Mouse (Mus musculus): Measurements from ENCODE around the gene Dgki. TPM values are rescaled to one million over a fixed set of nuclear protein-coding genes. Genes with fewer than 3 reads are reported as not detected.

The Dgki gene
- polyA plus RNA-seq, 2 experiments = 0.02 TPM; not detected in 1

DNA sequence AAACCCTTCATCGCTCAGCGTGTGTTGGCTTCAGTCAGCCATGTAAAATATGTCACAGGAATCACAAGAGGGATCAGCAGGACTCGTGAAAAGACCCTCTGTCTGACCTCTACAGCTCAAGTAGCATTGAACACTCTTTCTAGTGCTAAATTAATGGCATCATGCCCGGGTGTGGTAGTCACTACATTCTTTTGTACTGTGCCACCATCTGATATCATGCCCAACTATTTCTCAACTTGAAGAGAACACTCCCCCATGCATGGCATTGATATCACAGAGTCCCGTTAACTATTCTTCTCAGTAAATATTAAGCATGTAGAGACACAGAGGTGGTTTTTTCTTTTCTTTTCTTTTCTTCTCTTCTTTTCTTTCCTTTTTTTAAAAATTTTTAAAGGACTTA is 424.1 kb downstream of the Dgki start:
- WGBS (ENCODE audit: insufficient replicate concordance) = 52% methylated on average over 5 of the region's 5 CpGs
- DNase-seq (ENCODE audit: low read depth in 3 of 3, low spot score in 3 of 3) (no peak), ATAC-seq (ENCODE audit: insufficient read depth) (no peak)
- Histone ChIP-seq H3K27me3 (ENCODE audit: control insufficient read depth, insufficient read depth, low read length) (no peaks in the 10 kb centered on the region), H3K4me2 (ENCODE audit: low read depth) (no peak overlapping the region), H3K36me3 (replicated peaks; ENCODE audit: control insufficient read depth, insufficient read depth, low read depth) (no peaks in the 10 kb centered on the region), H3K9me3 (ENCODE audit: control insufficient read depth, low read length) (no peaks in the 10 kb centered on the region), H3K4me1 (replicated peaks; ENCODE audit: control insufficient read depth in 2 of 2, insufficient read depth in 2 of 2, low read length in 1 of 2) (no peaks in the 10 kb centered on the region), H3K27ac (no peak overlapping the region), H3K4me3 (ENCODE audit: insufficient read depth in 1 of 2, low read depth in 2 of 2, low read length in 2 of 2) (no peak overlapping the region), H3K9ac (replicated peaks) (no peak overlapping the region)
- TF ChIP-seq CTCF (IDR thresholded peaks at IDR 0.05; ENCODE audit: low read depth) (no peak), EP300 (IDR thresholded peaks at IDR 0.05; ENCODE audit: low read depth) (no peak)

DNA sequence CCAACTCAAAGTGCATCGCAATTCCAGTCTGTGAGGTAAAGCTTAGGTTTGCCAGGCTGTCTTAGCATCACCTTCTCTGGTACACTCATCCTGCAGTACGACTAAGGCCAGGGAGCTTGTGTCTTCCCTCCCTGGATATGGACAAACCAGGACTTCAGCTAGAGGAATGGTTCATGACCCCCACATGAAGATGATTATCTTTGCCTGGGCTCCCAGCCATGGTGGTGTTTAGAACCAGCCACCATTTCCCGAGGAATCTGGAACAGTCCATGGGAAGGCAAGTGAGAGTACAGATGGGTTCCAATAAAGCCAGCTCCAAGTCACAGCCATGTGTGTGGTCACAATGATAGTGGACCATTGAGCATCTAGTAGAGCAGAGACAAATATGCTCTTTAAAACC is 427.1 kb downstream of the Dgki start:
- no peak overlapping the region for H3K4me3 ChIP-seq (ENCODE audit: insufficient read depth in 1 of 2, low read depth in 2 of 2, low read length in 2 of 2)
- H3K4me2 ChIP-seq (ENCODE audit: low read depth) = no peak overlapping the region
- H3K27me3 ChIP-seq (ENCODE audit: control insufficient read depth, insufficient read depth, low read length) = no peaks in the 10 kb centered on the region
- H3K36me3 ChIP-seq (replicated peaks; ENCODE audit: control insufficient read depth, insufficient read depth, low read depth) = no peaks in the 10 kb centered on the region
- no peak overlapping the region for H3K27ac ChIP-seq
- no peak overlapping the region for H3K9ac ChIP-seq (replicated peaks)
- no peak for ATAC-seq (ENCODE audit: insufficient read depth)
- WGBS (ENCODE audit: insufficient replicate concordance) = 66% methylated on average over 3 of the region's 3 CpGs
- H3K9me3 ChIP-seq (ENCODE audit: control insufficient read depth, low read length) = no peaks in the 10 kb centered on the region
- no peak for DNase-seq (ENCODE audit: low read depth in 3 of 3, low spot score in 3 of 3)
- no peak for TF ChIP-seq EP300 (IDR thresholded peaks at IDR 0.05; ENCODE audit: low read depth)
- TF ChIP-seq CTCF (IDR thresholded peaks at IDR 0.05; ENCODE audit: low read depth) = no peak
- H3K4me1 ChIP-seq (replicated peaks; ENCODE audit: control insufficient read depth in 2 of 2, insufficient read depth in 2 of 2, low read length in 1 of 2) = no peaks in the 10 kb centered on the region

DNA sequence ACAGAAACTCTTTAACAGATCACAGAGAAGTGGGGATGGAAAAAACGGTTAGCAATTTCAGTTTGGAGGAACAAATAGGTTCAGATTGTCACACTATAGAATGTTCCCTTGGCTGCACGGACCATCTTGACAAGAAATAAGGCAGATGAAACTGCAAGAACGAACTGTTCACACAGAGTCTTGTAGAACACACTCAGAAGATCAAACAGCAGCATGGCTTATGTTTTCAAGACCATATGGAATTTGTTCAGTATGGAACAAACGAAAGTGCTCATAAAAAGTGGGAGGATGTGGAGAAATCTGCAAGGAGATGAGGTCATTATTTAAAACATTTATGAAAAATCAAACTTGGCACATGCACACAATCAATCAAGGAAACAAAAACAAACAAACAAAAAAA is 431.8 kb downstream of the Dgki start:
- H3K27ac ChIP-seq = no peak overlapping the region

DNA sequence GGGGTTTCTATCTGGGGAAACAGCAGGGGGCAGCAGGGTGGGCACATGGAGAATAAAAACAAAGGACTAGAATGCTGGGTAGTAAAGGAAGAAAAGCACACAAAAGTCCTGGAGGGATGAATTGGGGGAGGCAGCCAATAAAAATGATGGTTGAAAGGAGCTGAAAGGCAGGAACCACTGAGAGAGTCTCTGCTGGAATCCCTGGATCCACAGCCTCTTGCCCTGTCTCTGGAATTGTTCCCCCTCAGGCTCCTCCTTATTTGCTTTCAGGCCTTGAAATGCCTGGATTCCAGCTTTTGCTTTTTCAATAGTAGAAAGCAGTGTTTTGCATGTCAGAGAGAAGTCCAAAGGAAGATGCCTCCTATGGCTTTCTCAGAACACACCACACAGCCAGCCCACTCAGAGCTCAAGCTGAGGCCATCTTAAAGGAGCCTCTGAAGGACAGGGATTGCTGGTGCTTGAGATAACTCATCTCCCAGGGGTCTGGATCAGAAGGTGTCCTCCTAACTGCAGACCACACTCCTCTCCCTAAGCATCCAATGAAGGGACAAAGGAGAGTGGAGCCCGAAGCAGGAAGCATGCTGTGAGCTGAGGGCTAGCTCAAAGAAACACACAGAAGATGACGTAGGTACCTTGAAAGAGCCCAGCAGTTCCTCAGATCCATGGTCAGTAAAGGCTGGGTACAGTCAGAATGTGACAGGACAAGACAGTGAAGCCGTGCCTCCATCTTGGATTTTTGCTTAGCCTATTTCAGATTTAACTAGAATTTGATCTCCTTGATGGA is 441.5 kb downstream of the Dgki start:
- no peak overlapping the region for H3K4me2 ChIP-seq (ENCODE audit: low read depth)
- H3K27me3 ChIP-seq (ENCODE audit: control insufficient read depth, insufficient read depth, low read length) = no peaks in the 10 kb centered on the region
- WGBS (ENCODE audit: insufficient replicate concordance) = 53% methylated on average over 3 of the region's 3 CpGs
- no peaks in the 10 kb centered on the region for H3K9me3 ChIP-seq (ENCODE audit: control insufficient read depth, low read length)
- no peak overlapping the region for H3K27ac ChIP-seq
- H3K4me3 ChIP-seq (ENCODE audit: insufficient read depth in 1 of 2, low read depth in 2 of 2, low read length in 2 of 2) = no peak overlapping the region
- no peak for ATAC-seq (ENCODE audit: insufficient read depth)
- H3K36me3 ChIP-seq (replicated peaks; ENCODE audit: control insufficient read depth, insufficient read depth, low read depth) = no peaks in the 10 kb centered on the region
- H3K4me1 ChIP-seq (replicated peaks; ENCODE audit: control insufficient read depth in 2 of 2, insufficient read depth in 2 of 2, low read length in 1 of 2) = no peaks in the 10 kb centered on the region
- no peak overlapping the region for H3K9ac ChIP-seq (replicated peaks)
- TF ChIP-seq CTCF (IDR thresholded peaks at IDR 0.05; ENCODE audit: low read depth) (no peak), EP300 (IDR thresholded peaks at IDR 0.05; ENCODE audit: low read depth) (no peak)
- DNase-seq (ENCODE audit: low read depth in 3 of 3, low spot score in 3 of 3) = no peak

More for the DNA sequence above, 431.8 kb downstream of the Dgki start:
- no peaks in the 10 kb centered on the region for H3K9me3 ChIP-seq (ENCODE audit: control insufficient read depth, low read length)
- no peaks in the 10 kb centered on the region for H3K4me1 ChIP-seq (replicated peaks; ENCODE audit: control insufficient read depth in 2 of 2, insufficient read depth in 2 of 2, low read length in 1 of 2)
- H3K36me3 ChIP-seq (replicated peaks; ENCODE audit: control insufficient read depth, insufficient read depth, low read depth) = no peaks in the 10 kb centered on the region
- TF ChIP-seq CTCF (IDR thresholded peaks at IDR 0.05; ENCODE audit: low read depth) (no peak), EP300 (IDR thresholded peaks at IDR 0.05; ENCODE audit: low read depth) (no peak)
- DNase-seq (ENCODE audit: low read depth in 3 of 3, low spot score in 3 of 3) (no peak), ATAC-seq (ENCODE audit: insufficient read depth) (no peak)
- 40% methylated on average over 4 of the region's 4 CpGs for WGBS (ENCODE audit: insufficient replicate concordance)
- no peak overlapping the region for H3K4me3 ChIP-seq (ENCODE audit: insufficient read depth in 1 of 2, low read depth in 2 of 2, low read length in 2 of 2)
- H3K4me2 ChIP-seq (ENCODE audit: low read depth) = no peak overlapping the region
- H3K9ac ChIP-seq (replicated peaks) = no peak overlapping the region
- H3K27me3 ChIP-seq (ENCODE audit: control insufficient read depth, insufficient read depth, low read length) = no peaks in the 10 kb centered on the region

DNA sequence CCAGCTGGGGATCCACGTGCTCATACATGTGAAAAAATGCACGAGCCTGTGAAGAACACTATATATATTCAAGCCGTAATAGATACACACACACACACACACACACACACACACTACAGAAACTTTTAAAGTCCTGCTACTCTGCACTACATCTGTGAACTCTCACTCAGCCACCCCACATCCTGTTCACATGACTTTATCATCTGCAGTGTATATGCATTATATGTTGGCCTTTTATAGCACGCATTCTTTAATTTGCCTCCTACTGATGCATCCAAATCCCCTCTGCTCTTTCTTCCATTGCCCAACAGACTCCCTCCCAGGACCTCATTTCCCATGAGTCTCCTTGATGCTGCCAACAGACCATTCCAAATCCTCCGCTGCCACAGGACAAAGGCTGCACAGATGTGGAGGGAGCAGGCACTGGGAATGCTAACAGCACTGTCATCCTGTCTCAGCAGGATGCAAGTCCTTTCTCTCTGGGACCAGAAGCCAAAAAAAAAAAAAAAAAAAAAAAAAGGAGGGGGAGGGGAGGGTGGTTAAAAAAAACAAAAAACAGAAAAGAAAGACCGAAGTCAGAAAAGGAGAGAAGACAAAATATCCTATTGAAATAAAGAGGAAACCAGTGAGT is 442.2 kb downstream of the Dgki start:
- Histone ChIP-seq H3K9ac (replicated peaks) (no peak overlapping the region), H3K9me3 (ENCODE audit: control insufficient read depth, low read length) (no peaks in the 10 kb centered on the region)
- 50% methylated on average over 6 of the region's 6 CpGs for WGBS (ENCODE audit: insufficient replicate concordance)

More for the DNA sequence above, 442.2 kb downstream of the Dgki start:
- Histone ChIP-seq H3K4me3 (ENCODE audit: insufficient read depth in 1 of 2, low read depth in 2 of 2, low read length in 2 of 2) (no peak overlapping the region), H3K36me3 (replicated peaks; ENCODE audit: control insufficient read depth, insufficient read depth, low read depth) (no peaks in the 10 kb centered on the region), H3K4me1 (replicated peaks; ENCODE audit: control insufficient read depth in 2 of 2, insufficient read depth in 2 of 2, low read length in 1 of 2) (no peaks in the 10 kb centered on the region), H3K27ac (no peak overlapping the region), H3K4me2 (ENCODE audit: low read depth) (no peak overlapping the region), H3K27me3 (ENCODE audit: control insufficient read depth, insufficient read depth, low read length) (no peaks in the 10 kb centered on the region)
- DNase-seq (ENCODE audit: low read depth in 3 of 3, low spot score in 3 of 3) = no peak
- TF ChIP-seq CTCF (IDR thresholded peaks at IDR 0.05; ENCODE audit: low read depth) = no peak
- TF ChIP-seq EP300 (IDR thresholded peaks at IDR 0.05; ENCODE audit: low read depth) = no peak
- no peak for ATAC-seq (ENCODE audit: insufficient read depth)

Data from liver, embryonic 14.5 days (tissue).